Mouse (Mus musculus): ENCODE data around the gene Zdhhc12. TPM values are rescaled to one million over a fixed set of nuclear protein-coding genes. Genes with fewer than 3 reads are reported as not detected.

Gene Zdhhc12
- polyA plus RNA-seq, 1 experiment from 2014 or later: 60.3 TPM

- no peak overlapping the region for H3K4me3 ChIP-seq (ENCODE audit: low read depth, low read length)
- no peak overlapping the region for H3K27ac ChIP-seq (ENCODE audit: low read depth)
- no peaks in the 10 kb centered on the region for H3K9me3 ChIP-seq (ENCODE audit: control insufficient read depth, low read length)
- 94% methylated on average over 12 of the region's 12 CpGs for WGBS
- H3K4me1 ChIP-seq (replicated peaks; ENCODE audit: control insufficient read depth, insufficient read depth, low read length): peaks cover 8% of the 10 kb centered on the region
- DNase-seq (ENCODE audit: low spot score) (no peak), ATAC-seq (replicated peaks; ENCODE audit: low FRiP score, low TSS enrichment, low read depth) (no peak)
- H3K27me3 ChIP-seq (replicated peaks; ENCODE audit: control insufficient read depth, insufficient read depth, low read length): no peaks in the 10 kb centered on the region
- H3K4me2 ChIP-seq (ENCODE audit: low read length): no peak overlapping the region
- H3K9ac ChIP-seq (ENCODE audit: low read length): no peak overlapping the region
- peaks cover 23% of the 10 kb centered on the region for H3K36me3 ChIP-seq (ENCODE audit: control insufficient read depth, insufficient read depth, low read length)
These were observed 1.9 kb downstream of the Zdhhc12 start for GRCm38 (mm10) chr2:30091521-30091920.

GRCm38 (mm10) chr2:30087310-30087709 is 6.1 kb downstream of the Zdhhc12 start:
- ATAC-seq (replicated peaks; ENCODE audit: low FRiP score, low TSS enrichment, low read depth) (no peak), DNase-seq (ENCODE audit: low spot score) (no peak)
- Histone ChIP-seq H3K4me3 (ENCODE audit: low read depth, low read length) (no peak overlapping the region), H3K4me2 (ENCODE audit: low read length) (no peak overlapping the region), H3K27ac (ENCODE audit: low read depth) (no peak overlapping the region), H3K9ac (ENCODE audit: low read length) (no peak overlapping the region), H3K9me3 (ENCODE audit: control insufficient read depth, low read length) (no peaks in the 10 kb centered on the region), H3K4me1 (replicated peaks; ENCODE audit: control insufficient read depth, insufficient read depth, low read length) (no peaks in the 10 kb centered on the region), H3K36me3 (ENCODE audit: control insufficient read depth, insufficient read depth, low read length) (peaks cover 23% of the 10 kb centered on the region), H3K27me3 (replicated peaks; ENCODE audit: control insufficient read depth, insufficient read depth, low read length) (no peaks in the 10 kb centered on the region)
- WGBS: 96% methylated on average over 4 of the region's 4 CpGs

- Histone ChIP-seq H3K4me2 (ENCODE audit: low read length) (peak overlapping the region; percentile 41), H3K4me1 (replicated peaks; ENCODE audit: control insufficient read depth, insufficient read depth, low read length) (no peaks in the 10 kb centered on the region), H3K36me3 (ENCODE audit: control insufficient read depth, insufficient read depth, low read length) (0 out of 2 replicates have a peak, but pooled peaks cover under 1% of the 10 kb centered on the region), H3K27ac (ENCODE audit: low read depth) (no peak overlapping the region), H3K4me3 (ENCODE audit: low read depth, low read length) (0 out of 2 replicates have a peak overlapping the region, but pooled peaks have one; percentile 10), H3K9ac (ENCODE audit: low read length) (no peak overlapping the region), H3K9me3 (ENCODE audit: control insufficient read depth, low read length) (no peaks in the 10 kb centered on the region), H3K27me3 (replicated peaks; ENCODE audit: control insufficient read depth, insufficient read depth, low read length) (no peaks in the 10 kb centered on the region)
- ATAC-seq (replicated peaks; ENCODE audit: low FRiP score, low TSS enrichment, low read depth) (peak; percentile 54; the same call in 1 of the 2 replicates), DNase-seq (ENCODE audit: low spot score) (no peak)
- 8% methylated on average over 12 of the region's 12 CpGs for WGBS
These were observed 8.8 kb downstream of the Zdhhc12 start for GRCm38 (mm10) chr2:30084632-30085031.

GRCm38 (mm10) chr2:30084113-30084512 is 9.3 kb downstream of the Zdhhc12 start:
- Histone ChIP-seq H3K4me1 (replicated peaks; ENCODE audit: control insufficient read depth, insufficient read depth, low read length) (no peaks in the 10 kb centered on the region), H3K27ac (ENCODE audit: low read depth) (no peak overlapping the region), H3K27me3 (replicated peaks; ENCODE audit: control insufficient read depth, insufficient read depth, low read length) (no peaks in the 10 kb centered on the region), H3K36me3 (ENCODE audit: control insufficient read depth, insufficient read depth, low read length) (no peaks in the 10 kb centered on the region), H3K9me3 (ENCODE audit: control insufficient read depth, low read length) (no peaks in the 10 kb centered on the region), H3K4me3 (ENCODE audit: low read depth, low read length) (no peak overlapping the region), H3K4me2 (ENCODE audit: low read length) (peak overlapping the region; percentile 41), H3K9ac (ENCODE audit: low read length) (no peak overlapping the region)
- ATAC-seq (replicated peaks; ENCODE audit: low FRiP score, low TSS enrichment, low read depth) (no peak), DNase-seq (ENCODE audit: low spot score) (no peak)
- 48% methylated on average over 5 of the region's 5 CpGs for WGBS

GRCm38 (mm10) chr2:30080181-30080800 is 13.2 kb downstream of the Zdhhc12 start:
- H3K9me3 ChIP-seq (ENCODE audit: control insufficient read depth, low read length): no peaks in the 10 kb centered on the region
- no peak overlapping the region for H3K9ac ChIP-seq (ENCODE audit: low read length)
- DNase-seq (ENCODE audit: low spot score) (no peak), ATAC-seq (replicated peaks; ENCODE audit: low FRiP score, low TSS enrichment, low read depth) (no peak)
- H3K27ac ChIP-seq (ENCODE audit: low read depth): no peak overlapping the region
- H3K4me2 ChIP-seq (ENCODE audit: low read length): no peak overlapping the region
- peaks cover 8% of the 10 kb centered on the region for H3K4me1 ChIP-seq (replicated peaks; ENCODE audit: control insufficient read depth, insufficient read depth, low read length)
- no peaks in the 10 kb centered on the region for H3K36me3 ChIP-seq (ENCODE audit: control insufficient read depth, insufficient read depth, low read length)
- no peak overlapping the region for H3K4me3 ChIP-seq (ENCODE audit: low read depth, low read length)
- WGBS: 89% methylated on average over 15 of the region's 15 CpGs
- no peaks in the 10 kb centered on the region for H3K27me3 ChIP-seq (replicated peaks; ENCODE audit: control insufficient read depth, insufficient read depth, low read length)

- ATAC-seq (replicated peaks; ENCODE audit: low FRiP score, low TSS enrichment, low read depth): no peak
- H3K4me2 ChIP-seq (ENCODE audit: low read length): peak overlapping the region; percentile 97
- WGBS: 71% methylated on average over 4 of the region's 4 CpGs
- H3K9me3 ChIP-seq (ENCODE audit: control insufficient read depth, low read length): no peaks in the 10 kb centered on the region
- peaks cover 8% of the 10 kb centered on the region for H3K4me1 ChIP-seq (replicated peaks; ENCODE audit: control insufficient read depth, insufficient read depth, low read length)
- no peak overlapping the region for H3K4me3 ChIP-seq (ENCODE audit: low read depth, low read length)
- H3K36me3 ChIP-seq (ENCODE audit: control insufficient read depth, insufficient read depth, low read length): no peaks in the 10 kb centered on the region
- H3K27me3 ChIP-seq (replicated peaks; ENCODE audit: control insufficient read depth, insufficient read depth, low read length): no peaks in the 10 kb centered on the region
- H3K9ac ChIP-seq (ENCODE audit: low read length): no peak overlapping the region
- peak overlapping the region; percentile 79; the same call in 1 of the 2 replicates for H3K27ac ChIP-seq (ENCODE audit: low read depth)
- DNase-seq (ENCODE audit: low spot score): no peak
These were observed 14.7 kb downstream of the Zdhhc12 start for GRCm38 (mm10) chr2:30078760-30079159.

GRCm38 (mm10) chr2:30078349-30078712 is 15.1 kb downstream of the Zdhhc12 start:
- WGBS: 17% methylated on average over 10 of the region's 10 CpGs
- Histone ChIP-seq H3K4me2 (ENCODE audit: low read length) (peak overlapping the region; percentile 97), H3K9me3 (ENCODE audit: control insufficient read depth, low read length) (no peaks in the 10 kb centered on the region), H3K27ac (ENCODE audit: low read depth) (peak overlapping the region; percentile 79), H3K9ac (ENCODE audit: low read length) (no peak overlapping the region), H3K36me3 (ENCODE audit: control insufficient read depth, insufficient read depth, low read length) (no peaks in the 10 kb centered on the region), H3K4me3 (ENCODE audit: low read depth, low read length) (peak overlapping the region; percentile 59), H3K27me3 (replicated peaks; ENCODE audit: control insufficient read depth, insufficient read depth, low read length) (no peaks in the 10 kb centered on the region), H3K4me1 (replicated peaks; ENCODE audit: control insufficient read depth, insufficient read depth, low read length) (peaks cover 8% of the 10 kb centered on the region)
- no peak for DNase-seq (ENCODE audit: low spot score)
- ATAC-seq (replicated peaks; ENCODE audit: low FRiP score, low TSS enrichment, low read depth): no peak; the same call in 1 of the 2 replicates

- ATAC-seq (replicated peaks; ENCODE audit: low FRiP score, low TSS enrichment, low read depth): peak; percentile 79
- Histone ChIP-seq H3K4me1 (replicated peaks; ENCODE audit: control insufficient read depth, insufficient read depth, low read length) (peaks cover 8% of the 10 kb centered on the region), H3K27me3 (replicated peaks; ENCODE audit: control insufficient read depth, insufficient read depth, low read length) (no peaks in the 10 kb centered on the region), H3K36me3 (ENCODE audit: control insufficient read depth, insufficient read depth, low read length) (peaks cover 4% of the 10 kb centered on the region; the same call in 1 of the 2 replicates), H3K9ac (ENCODE audit: low read length) (peak within 1 kb of the TSS; percentile 61), H3K4me2 (ENCODE audit: low read length) (peak within 1 kb of the TSS; percentile 97), H3K27ac (ENCODE audit: low read depth) (peak within 1 kb of the TSS; percentile 79), H3K9me3 (ENCODE audit: control insufficient read depth, low read length) (no peaks in the 10 kb centered on the region), H3K4me3 (ENCODE audit: low read depth, low read length) (peak within 1 kb of the TSS; percentile 59)
- under 1% methylated on average over 53 of the region's 53 CpGs for WGBS
- DNase-seq (ENCODE audit: low spot score): peak; percentile 92
These were observed 15.7 kb downstream of the Zdhhc12 start, which contains the start of gene Pkn3 for GRCm38 (mm10) chr2:30077502-30078348. Gene Pkn3, plus strand, starts transcription at chr2:30077684.
